Mouse (Mus musculus): Measurements from ENCODE around the gene Etv6. TPM values are rescaled to one million over a fixed set of nuclear protein-coding genes. Genes with fewer than 3 reads are reported as not detected.
"Not testable (repeated sequence)": the region's sequence is repeated elsewhere in the genome, so short reads cannot be mapped to it uniquely, and the experiment has no call there.

The Etv6 gene
- 16.0 and 17.9 TPM in 2 replicates for polyA plus RNA-seq (2014; fragmentation: Nextera tagmentation; extraction: Ambion mirVana)

DNA sequence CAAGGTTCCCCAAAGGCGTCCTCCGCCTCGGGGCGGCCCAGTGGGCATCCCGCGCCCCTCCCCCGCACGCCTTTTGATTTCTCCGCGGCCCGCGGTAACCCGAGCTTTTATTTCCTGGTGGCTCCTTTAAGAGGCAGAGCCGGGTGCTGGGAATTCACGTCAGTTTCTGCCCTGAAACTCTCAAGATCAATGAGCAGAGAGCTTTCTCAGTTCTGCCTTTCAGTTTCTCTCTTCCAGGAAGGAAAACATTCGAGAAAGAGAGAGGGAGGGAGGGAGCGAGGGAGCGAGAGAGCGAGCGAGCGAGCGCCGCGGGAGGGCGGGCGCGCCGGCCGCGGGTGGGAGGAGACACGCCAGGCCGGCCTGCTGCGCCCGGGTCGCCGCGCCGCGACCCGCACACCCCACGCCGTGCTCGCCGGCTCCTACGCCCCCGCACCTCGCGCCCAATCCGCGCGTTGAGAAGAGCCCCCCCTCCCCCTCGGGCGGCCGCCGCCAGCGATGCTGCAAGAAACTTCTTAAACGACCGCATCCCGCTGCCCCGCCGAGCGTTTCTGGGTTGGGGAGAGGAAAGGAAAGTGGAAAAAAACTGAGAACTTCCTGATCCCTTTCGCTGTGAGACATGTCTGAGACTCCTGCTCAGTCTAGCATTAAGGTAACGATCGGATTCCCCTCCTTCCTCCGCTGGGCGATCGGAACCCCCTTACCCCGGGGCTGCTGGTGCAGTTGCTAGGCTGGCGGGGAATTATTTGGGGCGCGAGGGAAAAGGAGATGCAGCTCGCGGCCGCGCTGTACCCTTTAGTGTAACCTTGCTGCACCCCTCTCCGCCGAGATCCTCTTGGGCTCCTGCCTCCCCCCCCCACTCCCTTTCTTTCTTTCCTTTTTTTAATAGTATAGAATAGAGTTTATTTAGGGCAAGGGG, at the start of gene Etv6:
Etv6 (plus strand) TSS at position 211 of the 916 bp plus-strand sequence.
- under 1% methylated on average over 46 of the region's 78 CpGs for WGBS (ENCODE audit: insufficient replicate concordance)
- H3K36me3 ChIP-seq (ENCODE audit: control insufficient read depth, insufficient read depth, low read length) = no peaks in the 10 kb centered on the region
- peak within 1 kb of the TSS; percentile 99 for H3K27ac ChIP-seq (ENCODE audit: low read depth, low read length)
- H3K4me2 ChIP-seq = peak within 1 kb of the TSS; percentile 79
- peaks cover 34% of the 10 kb centered on the region for H3K4me1 ChIP-seq (ENCODE audit: control insufficient read depth, insufficient read depth, low read length)
- peak within 1 kb of the TSS; percentile 92 for H3K9ac ChIP-seq (ENCODE audit: low read depth, low read length)
- no peaks in the 10 kb centered on the region for H3K9me3 ChIP-seq (replicated peaks; ENCODE audit: control insufficient read depth, low read length)
- ATAC-seq (replicated peaks; ENCODE audit: insufficient number of reproducible peaks, low FRiP score, low TSS enrichment) = peak; percentile 72
- H3K4me3 ChIP-seq (ENCODE audit: low read depth, low read length) = peak within 1 kb of the TSS; percentile 76
- H3K27me3 ChIP-seq (ENCODE audit: control insufficient read depth, insufficient read depth, low read length) = no peaks in the 10 kb centered on the region

DNA sequence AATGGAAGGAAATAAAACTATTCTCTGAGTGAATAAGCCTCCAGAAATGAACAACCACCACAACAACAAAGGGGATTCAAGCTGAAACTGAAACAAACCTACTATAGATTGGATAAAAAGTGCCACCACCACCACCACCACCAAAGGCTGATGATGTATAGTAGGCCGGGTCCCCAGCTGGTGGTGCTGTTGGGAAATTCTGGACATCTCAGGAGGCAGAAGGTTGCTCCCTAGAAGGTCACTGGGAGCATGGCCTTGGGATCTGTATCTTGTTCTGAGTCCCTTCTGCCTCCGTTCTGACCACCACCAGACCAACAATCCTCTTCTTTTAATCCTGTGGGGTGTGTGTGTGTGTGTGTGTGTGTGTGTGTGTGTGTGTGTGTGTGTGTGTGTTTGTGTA, 49.3 kb upstream of the Etv6 start:
- H3K4me1 ChIP-seq (ENCODE audit: control insufficient read depth, insufficient read depth, low read length) = no peaks in the 10 kb centered on the region
- WGBS (ENCODE audit: insufficient replicate concordance) = 42% methylated on average over 2 of the region's 2 CpGs

DNA sequence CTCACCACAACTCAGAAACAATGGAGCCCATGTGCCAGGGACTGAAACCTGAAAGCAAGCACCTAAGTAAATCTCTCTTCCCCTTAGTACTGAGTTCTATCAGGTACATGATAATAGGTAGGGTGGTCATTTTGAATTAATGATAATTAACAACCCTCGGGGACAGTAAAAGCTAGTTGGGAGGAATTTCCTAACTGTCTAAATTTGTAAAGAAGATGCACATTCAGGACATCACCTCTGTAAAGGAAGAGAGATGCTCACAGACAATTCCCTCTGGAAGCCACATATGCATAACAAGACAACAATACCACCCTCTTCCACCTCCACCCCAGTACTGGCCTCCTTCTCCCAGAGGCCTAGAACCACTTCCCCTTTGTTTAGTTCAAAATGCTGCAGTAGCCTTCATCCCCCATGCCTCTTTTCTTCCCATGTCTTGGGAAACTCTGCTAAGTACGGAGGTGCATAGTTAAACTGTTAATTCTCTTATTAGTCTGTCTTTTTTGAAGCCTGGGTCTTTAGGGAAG, 48.4 kb upstream of the Etv6 start:
- Histone ChIP-seq H3K9me3 (replicated peaks; ENCODE audit: control insufficient read depth, low read length) (no peaks in the 10 kb centered on the region), H3K9ac (ENCODE audit: low read depth, low read length) (no peak overlapping the region), H3K4me2 (no peak overlapping the region), H3K4me1 (ENCODE audit: control insufficient read depth, insufficient read depth, low read length) (no peaks in the 10 kb centered on the region), H3K4me3 (ENCODE audit: low read depth, low read length) (no peak overlapping the region), H3K36me3 (ENCODE audit: control insufficient read depth, insufficient read depth, low read length) (no peaks in the 10 kb centered on the region), H3K27me3 (ENCODE audit: control insufficient read depth, insufficient read depth, low read length) (no peaks in the 10 kb centered on the region), H3K27ac (ENCODE audit: low read depth, low read length) (no peak overlapping the region)
- no peak for ATAC-seq (replicated peaks; ENCODE audit: insufficient number of reproducible peaks, low FRiP score, low TSS enrichment)
- WGBS (ENCODE audit: insufficient replicate concordance) = 69% methylated on average over 2 of the region's 2 CpGs

More for the DNA sequence above, 49.3 kb upstream of the Etv6 start:
- H3K4me3 ChIP-seq (ENCODE audit: low read depth, low read length) = no peak overlapping the region
- no peaks in the 10 kb centered on the region for H3K36me3 ChIP-seq (ENCODE audit: control insufficient read depth, insufficient read depth, low read length)
- no peak overlapping the region for H3K4me2 ChIP-seq
- no peaks in the 10 kb centered on the region for H3K9me3 ChIP-seq (replicated peaks; ENCODE audit: control insufficient read depth, low read length)
- H3K27ac ChIP-seq (ENCODE audit: low read depth, low read length) = no peak overlapping the region
- H3K27me3 ChIP-seq (ENCODE audit: control insufficient read depth, insufficient read depth, low read length) = no peaks in the 10 kb centered on the region
- no peak overlapping the region for H3K9ac ChIP-seq (ENCODE audit: low read depth, low read length)
- no peak for ATAC-seq (replicated peaks; ENCODE audit: insufficient number of reproducible peaks, low FRiP score, low TSS enrichment)

DNA sequence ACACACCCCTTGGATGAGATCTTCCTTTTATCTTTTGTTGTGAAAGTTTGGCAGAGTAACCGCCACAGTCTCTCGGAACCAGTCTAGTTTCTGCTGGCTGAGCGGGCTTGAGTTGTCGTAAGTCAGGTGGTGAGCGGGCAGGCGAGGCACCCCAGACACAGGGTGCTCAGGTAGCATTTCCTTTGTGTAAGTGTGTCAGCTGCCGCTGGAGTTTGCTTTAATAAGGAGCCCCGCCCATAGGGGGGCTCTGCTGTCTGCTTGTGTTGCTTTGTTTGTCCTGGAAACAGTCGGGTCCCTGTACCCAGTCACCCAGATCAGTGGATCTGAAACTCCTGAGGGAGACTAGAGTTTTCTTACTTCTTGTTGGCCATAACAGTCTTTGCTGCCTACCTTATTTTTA, 47.5 kb upstream of the Etv6 start:
- WGBS (ENCODE audit: insufficient replicate concordance) = 59% methylated on average over 9 of the region's 9 CpGs

DNA sequence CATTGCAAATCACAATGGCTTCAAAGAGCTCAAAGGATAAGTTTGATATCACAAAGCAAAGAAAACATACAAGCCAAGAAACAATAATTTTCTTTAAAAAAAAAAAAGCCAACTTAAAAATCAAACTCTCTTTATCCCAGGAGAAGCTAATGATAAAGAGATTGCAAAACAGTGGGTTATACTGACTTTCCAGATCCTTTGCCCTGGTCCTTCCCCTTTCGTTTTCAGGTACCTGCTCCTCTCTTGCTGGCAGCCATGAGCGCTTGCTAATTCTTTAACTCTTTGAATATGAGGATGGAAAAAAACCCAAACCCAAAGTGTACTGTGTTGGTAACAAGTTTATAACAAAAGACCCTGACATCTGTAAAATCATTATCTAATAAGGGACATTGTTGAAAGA, 38.0 kb upstream of the Etv6 start:
- Histone ChIP-seq H3K4me2 (no peak overlapping the region), H3K36me3 (ENCODE audit: control insufficient read depth, insufficient read depth, low read length) (no peaks in the 10 kb centered on the region), H3K4me3 (ENCODE audit: low read depth, low read length) (no peak overlapping the region), H3K9ac (ENCODE audit: low read depth, low read length) (no peak overlapping the region), H3K27me3 (ENCODE audit: control insufficient read depth, insufficient read depth, low read length) (no peaks in the 10 kb centered on the region), H3K27ac (ENCODE audit: low read depth, low read length) (no peak overlapping the region), H3K9me3 (replicated peaks; ENCODE audit: control insufficient read depth, low read length) (no peaks in the 10 kb centered on the region), H3K4me1 (ENCODE audit: control insufficient read depth, insufficient read depth, low read length) (no peaks in the 10 kb centered on the region)
- no peak for ATAC-seq (replicated peaks; ENCODE audit: insufficient number of reproducible peaks, low FRiP score, low TSS enrichment)
- WGBS (ENCODE audit: insufficient replicate concordance) = 80% methylated on average over 2 of the region's 2 CpGs

More for the DNA sequence above, 47.5 kb upstream of the Etv6 start:
- H3K27me3 ChIP-seq (ENCODE audit: control insufficient read depth, insufficient read depth, low read length) = no peaks in the 10 kb centered on the region
- no peak overlapping the region for H3K9ac ChIP-seq (ENCODE audit: low read depth, low read length)
- no peaks in the 10 kb centered on the region for H3K4me1 ChIP-seq (ENCODE audit: control insufficient read depth, insufficient read depth, low read length)
- ATAC-seq (replicated peaks; ENCODE audit: insufficient number of reproducible peaks, low FRiP score, low TSS enrichment) = no peak
- H3K4me3 ChIP-seq (ENCODE audit: low read depth, low read length) = no peak overlapping the region
- no peaks in the 10 kb centered on the region for H3K9me3 ChIP-seq (replicated peaks; ENCODE audit: control insufficient read depth, low read length)
- H3K27ac ChIP-seq (ENCODE audit: low read depth, low read length) = no peak overlapping the region
- no peaks in the 10 kb centered on the region for H3K36me3 ChIP-seq (ENCODE audit: control insufficient read depth, insufficient read depth, low read length)
- no peak overlapping the region for H3K4me2 ChIP-seq

DNA sequence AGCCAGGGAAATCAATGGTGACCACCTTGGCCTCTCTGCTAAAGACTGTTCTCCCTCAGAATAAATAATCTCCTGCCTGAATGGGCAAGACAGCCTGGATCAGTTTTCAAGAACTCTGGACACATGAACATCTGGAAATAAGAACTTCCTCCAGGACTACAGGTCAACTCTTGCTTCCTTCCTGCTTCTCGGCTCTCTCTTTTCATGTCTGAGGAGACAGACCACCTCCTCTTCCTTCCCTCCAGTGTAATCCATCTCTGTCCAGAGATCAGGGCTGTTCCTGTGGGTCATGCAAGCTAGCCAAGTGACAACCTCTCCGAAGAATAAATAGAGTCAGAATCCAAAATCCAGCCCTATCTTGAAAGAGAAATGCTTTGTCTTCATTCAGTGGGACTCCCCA, 37.6 kb upstream of the Etv6 start:
- Histone ChIP-seq H3K4me2 (no peak overlapping the region), H3K27ac (ENCODE audit: low read depth, low read length) (no peak overlapping the region), H3K4me3 (ENCODE audit: low read depth, low read length) (no peak overlapping the region), H3K9ac (ENCODE audit: low read depth, low read length) (no peak overlapping the region), H3K27me3 (ENCODE audit: control insufficient read depth, insufficient read depth, low read length) (no peaks in the 10 kb centered on the region), H3K36me3 (ENCODE audit: control insufficient read depth, insufficient read depth, low read length) (no peaks in the 10 kb centered on the region), H3K4me1 (ENCODE audit: control insufficient read depth, insufficient read depth, low read length) (no peaks in the 10 kb centered on the region), H3K9me3 (replicated peaks; ENCODE audit: control insufficient read depth, low read length) (no peaks in the 10 kb centered on the region)
- ATAC-seq (replicated peaks; ENCODE audit: insufficient number of reproducible peaks, low FRiP score, low TSS enrichment) = no peak
- WGBS (ENCODE audit: insufficient replicate concordance) = 56% methylated on average over 2 of the region's 2 CpGs

DNA sequence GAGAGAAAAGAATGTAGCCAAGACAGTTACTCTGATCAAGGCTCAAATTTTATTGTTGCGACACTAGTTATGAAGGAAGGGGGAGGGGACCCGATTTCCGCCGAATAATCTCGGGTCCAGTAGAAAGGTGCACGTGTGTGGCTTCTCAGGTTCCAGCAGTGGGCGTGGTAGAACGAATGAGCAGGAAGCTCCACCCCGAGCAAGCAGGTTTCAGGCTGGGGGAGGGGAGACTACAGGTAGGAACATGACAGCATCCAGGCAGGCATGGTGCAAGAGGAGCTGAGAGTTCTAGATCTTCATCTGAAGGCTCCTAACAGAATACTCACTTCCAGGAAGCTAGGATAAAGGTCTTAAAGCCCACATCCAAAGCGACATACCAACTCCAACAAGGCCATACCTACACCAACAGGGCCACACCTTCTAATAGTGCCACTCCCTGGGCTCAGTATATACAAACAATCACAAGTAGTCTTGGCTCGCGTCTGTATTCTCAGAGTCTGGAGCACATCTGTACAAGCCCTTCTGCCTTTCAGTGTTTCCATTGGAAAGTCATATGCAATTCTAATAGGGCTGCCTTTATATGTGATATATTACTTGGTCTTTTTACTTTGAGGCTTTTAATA, 20.9 kb upstream of the Etv6 start:
- H3K4me3 ChIP-seq (ENCODE audit: low read depth, low read length); ATAC-seq (replicated peaks; ENCODE audit: insufficient number of reproducible peaks, low FRiP score, low TSS enrichment); H3K4me2 ChIP-seq; H3K27ac ChIP-seq (ENCODE audit: low read depth, low read length); H3K9ac ChIP-seq (ENCODE audit: low read depth, low read length); H3K27me3 ChIP-seq (ENCODE audit: control insufficient read depth, insufficient read depth, low read length); H3K4me1 ChIP-seq (ENCODE audit: control insufficient read depth, insufficient read depth, low read length); H3K9me3 ChIP-seq (replicated peaks; ENCODE audit: control insufficient read depth, low read length); H3K36me3 ChIP-seq (ENCODE audit: control insufficient read depth, insufficient read depth, low read length): not testable (repeated sequence)
- 43% methylated on average over 5 of the region's 12 CpGs for WGBS (ENCODE audit: insufficient replicate concordance)

DNA sequence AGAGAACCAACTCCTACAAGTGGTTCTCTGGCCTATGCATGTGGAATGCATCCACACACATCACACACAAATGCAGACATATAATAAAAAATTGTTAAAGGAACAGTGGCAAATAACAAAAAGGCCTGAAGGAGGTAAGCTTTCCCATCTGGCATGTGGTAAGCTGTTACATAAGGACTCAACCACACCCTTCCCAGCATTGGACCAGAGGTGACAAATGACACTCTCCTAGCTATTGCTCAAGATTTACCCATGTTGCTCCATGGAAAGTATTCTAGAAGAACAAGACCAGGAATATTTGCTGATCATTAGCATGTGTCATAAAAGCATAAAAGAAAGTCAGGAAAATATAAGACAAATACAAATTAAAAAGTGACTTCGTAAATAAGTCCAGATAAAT, 16.7 kb upstream of the Etv6 start:
- Histone ChIP-seq H3K9me3 (replicated peaks; ENCODE audit: control insufficient read depth, low read length) (no peaks in the 10 kb centered on the region), H3K27ac (ENCODE audit: low read depth, low read length) (no peak overlapping the region), H3K27me3 (ENCODE audit: control insufficient read depth, insufficient read depth, low read length) (no peaks in the 10 kb centered on the region), H3K4me3 (ENCODE audit: low read depth, low read length) (no peak overlapping the region), H3K4me2 (no peak overlapping the region), H3K9ac (ENCODE audit: low read depth, low read length) (no peak overlapping the region), H3K36me3 (ENCODE audit: control insufficient read depth, insufficient read depth, low read length) (no peaks in the 10 kb centered on the region), H3K4me1 (ENCODE audit: control insufficient read depth, insufficient read depth, low read length) (no peaks in the 10 kb centered on the region)
- ATAC-seq (replicated peaks; ENCODE audit: insufficient number of reproducible peaks, low FRiP score, low TSS enrichment) = no peak
- 71% methylated on average over 1 of the region's 1 CpGs for WGBS (ENCODE audit: insufficient replicate concordance)

Measured in heart, embryonic 11.5 days (tissue).